Mouse (Mus musculus) thymus, adult 2 months (tissue): ENCODE data around the gene Osm. TPM values are rescaled to one million over a fixed set of nuclear protein-coding genes. Genes with fewer than 3 reads are reported as not detected.
A peak's percentile ranks its signal among the peaks of the same experiment; 100 is the strongest.

Source experiments
- DNase-seq: peaks from one replicate; pipeline ENCODE4 v3.0.0; 2021
- H3K27ac ChIP-seq: fragments of 200-500 bp; 2 replicates; pipeline ENCODE4 v1.5.1; 2012; ENCODE audit warnings: low read length, control low read depth; ENCODE audit not compliant: control insufficient read depth, insufficient read depth
- H3K27me3 ChIP-seq: fragments of 200-500 bp; 2 replicates; pipeline ENCODE4 v1.6.1; 2012; ENCODE audit warnings: mild to moderate bottlenecking, low read length, moderate library complexity, mixed read lengths; ENCODE audit not compliant: control insufficient read depth, insufficient read depth
- H3K36me3 ChIP-seq: fragments of 200-500 bp; 2 replicates; pipeline ENCODE4 v1.6.1; 2012; ENCODE audit warnings: mild to moderate bottlenecking, low read length, moderate library complexity; ENCODE audit not compliant: control insufficient read depth, insufficient read depth
- H3K4me1 ChIP-seq: fragments of 200-500 bp; replicated peaks from 2 replicates; pipeline ENCODE4 v1.6.1; 2012; ENCODE audit warnings: low read length; ENCODE audit not compliant: control insufficient read depth, insufficient read depth
- H3K4me3 ChIP-seq: fragments of 200-500 bp; 2 replicates; pipeline ENCODE4 v1.5.1; 2012; ENCODE audit warnings: mild to moderate bottlenecking, low read length, control low read depth, moderate library complexity; ENCODE audit not compliant: control insufficient read depth, insufficient read depth
- CTCF ChIP-seq: fragments of 200-500 bp; IDR thresholded peaks from 2 replicates; pipeline ENCODE4 v1.5.1; 2012; ENCODE audit warnings: mild to moderate bottlenecking, control low read depth, low read length, moderate library complexity, borderline replicate concordance; ENCODE audit not compliant: control insufficient read depth, poor library complexity, insufficient read depth; ENCODE audit errors: extremely low read depth
- POLR2A ChIP-seq: fragments of 200-500 bp; IDR thresholded peaks from 2 replicates; pipeline ENCODE4 v1.6.1; 2012; ENCODE audit warnings: mild to moderate bottlenecking, low read length, control low read depth, moderate library complexity; ENCODE audit not compliant: control insufficient read depth, poor library complexity, insufficient read depth; ENCODE audit errors: extremely low read depth
- WGBS: fragments of 180-500 bp; shearing (Covaris S2); methylation state at CpG from one replicate; pipeline ENCODE4 v1.1.7; 2018; 5-methylcytosine and 5-hydroxymethylcytosine counted together
- polyA plus RNA-seq: library from polyadenylated mRNA; depleted of rRNA; stranded (reverse); fragments of >200 nt; gene quantifications from 2 replicates; pipeline ENCODE4 v1.2.3, GENCODE M21; 2012

Gene Osm
- polyA plus RNA-seq, 1 experiment = 5.8 TPM

DNA sequence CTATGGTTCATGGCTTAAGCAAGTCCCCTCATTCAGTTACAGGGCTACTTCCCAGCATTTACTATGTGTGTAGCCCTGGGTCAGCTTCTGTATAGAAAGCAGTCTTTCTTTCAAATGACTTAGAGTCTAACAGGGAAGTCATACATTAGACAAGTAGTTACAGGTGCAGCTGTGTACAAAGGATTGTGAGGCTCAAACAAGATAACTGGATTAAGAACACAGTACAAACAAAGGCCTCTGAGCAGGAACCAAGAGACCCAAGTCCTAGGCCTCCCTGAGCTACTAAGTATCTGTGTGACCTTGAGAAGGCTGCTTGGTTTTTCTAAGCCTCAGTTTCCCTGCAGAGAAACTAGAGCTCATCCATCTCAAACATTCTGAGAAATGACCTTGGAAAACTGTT is 42.8 kb upstream of the Osm start:
- H3K27me3 ChIP-seq = no peaks in the 10 kb centered on the region
- peaks cover 2% of the 10 kb centered on the region; the same call in 1 of the 2 replicates for H3K4me1 ChIP-seq
- TF ChIP-seq POLR2A (no peak), CTCF (no peak)
- no peak for DNase-seq
- H3K36me3 ChIP-seq = no peaks in the 10 kb centered on the region
- H3K4me3 ChIP-seq = no peak overlapping the region
- no peak overlapping the region for H3K27ac ChIP-seq

DNA sequence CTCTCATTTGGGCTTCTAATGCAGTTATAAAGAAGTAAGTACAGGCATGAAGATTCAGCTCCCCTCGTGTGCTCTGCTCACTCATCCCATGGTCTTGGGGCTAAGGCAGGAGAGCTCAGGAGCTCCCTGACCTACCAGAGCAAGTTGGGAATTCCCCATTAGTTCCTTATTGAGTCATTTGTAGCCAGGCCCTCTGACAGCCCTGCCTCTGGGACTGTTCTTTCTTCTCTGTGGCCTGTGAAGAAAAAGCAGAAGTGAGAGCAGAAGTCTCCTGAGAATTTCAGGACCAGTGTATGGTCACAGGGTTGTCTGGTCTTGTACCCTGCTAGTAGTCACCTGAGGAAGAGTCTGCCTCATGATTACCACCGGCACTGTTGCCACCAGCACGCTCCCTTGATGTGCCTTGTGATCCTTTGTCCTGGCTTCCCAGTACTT is 40.6 kb upstream of the Osm start:
- Histone ChIP-seq H3K27ac (no peak overlapping the region), H3K36me3 (no peaks in the 10 kb centered on the region), H3K27me3 (no peaks in the 10 kb centered on the region), H3K4me3 (no peak overlapping the region), H3K4me1 (no peaks in the 10 kb centered on the region)
- TF ChIP-seq POLR2A (no peak), CTCF (no peak)
- DNase-seq = no peak
- 40% methylated on average over 3 of the region's 3 CpGs for WGBS

DNA sequence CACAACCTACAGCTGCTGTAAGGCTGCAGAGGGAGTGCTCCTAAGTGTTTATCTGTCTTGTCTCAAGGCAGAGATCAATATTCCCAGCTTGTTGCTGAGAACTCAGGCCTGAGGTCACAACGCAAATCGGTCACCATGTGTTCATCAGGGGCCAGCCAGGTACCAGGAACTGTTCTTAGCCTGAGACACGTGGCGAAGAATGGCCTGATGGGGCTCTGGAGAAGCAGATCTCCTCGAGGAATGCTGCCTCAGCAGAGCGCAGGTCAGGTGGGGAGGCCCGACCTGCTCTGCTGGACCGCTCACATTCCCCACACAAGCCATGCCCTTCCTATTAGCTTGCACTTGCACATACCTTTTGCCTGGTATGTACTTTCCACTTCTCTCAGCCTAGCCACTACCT is 39.6 kb upstream of the Osm start:
- H3K27ac ChIP-seq = no peak overlapping the region
- no peak for DNase-seq
- no peaks in the 10 kb centered on the region for H3K4me1 ChIP-seq
- H3K36me3 ChIP-seq = no peaks in the 10 kb centered on the region
- WGBS = 96% methylated on average over 8 of the region's 8 CpGs
- H3K4me3 ChIP-seq = no peak overlapping the region
- no peaks in the 10 kb centered on the region for H3K27me3 ChIP-seq
- TF ChIP-seq CTCF (no peak), POLR2A (no peak)

GRCm38 (mm10) chr11:4197691-4198090 is 38.5 kb upstream of the Osm start:
- TF ChIP-seq CTCF = no peak
- no peak for TF ChIP-seq POLR2A
- Histone ChIP-seq H3K27me3 (no peaks in the 10 kb centered on the region), H3K27ac (no peak overlapping the region), H3K36me3 (no peaks in the 10 kb centered on the region), H3K4me3 (no peak overlapping the region), H3K4me1 (peaks cover 5% of the 10 kb centered on the region)
- DNase-seq = no peak
- WGBS = 96% methylated on average over 1 of the region's 1 CpGs

GRCm38 (mm10) chr11:4201981-4202700 is 34.1 kb upstream of the Osm start:
- no peaks in the 10 kb centered on the region for H3K27me3 ChIP-seq
- H3K4me3 ChIP-seq = no peak overlapping the region
- no peak for DNase-seq
- TF ChIP-seq CTCF (no peak), POLR2A (no peak)
- H3K36me3 ChIP-seq = peaks cover 7% of the 10 kb centered on the region
- 87% methylated on average over 11 of the region's 11 CpGs for WGBS
- H3K4me1 ChIP-seq = peaks cover 30% of the 10 kb centered on the region
- peak overlapping the region; percentile 37 for H3K27ac ChIP-seq

DNA sequence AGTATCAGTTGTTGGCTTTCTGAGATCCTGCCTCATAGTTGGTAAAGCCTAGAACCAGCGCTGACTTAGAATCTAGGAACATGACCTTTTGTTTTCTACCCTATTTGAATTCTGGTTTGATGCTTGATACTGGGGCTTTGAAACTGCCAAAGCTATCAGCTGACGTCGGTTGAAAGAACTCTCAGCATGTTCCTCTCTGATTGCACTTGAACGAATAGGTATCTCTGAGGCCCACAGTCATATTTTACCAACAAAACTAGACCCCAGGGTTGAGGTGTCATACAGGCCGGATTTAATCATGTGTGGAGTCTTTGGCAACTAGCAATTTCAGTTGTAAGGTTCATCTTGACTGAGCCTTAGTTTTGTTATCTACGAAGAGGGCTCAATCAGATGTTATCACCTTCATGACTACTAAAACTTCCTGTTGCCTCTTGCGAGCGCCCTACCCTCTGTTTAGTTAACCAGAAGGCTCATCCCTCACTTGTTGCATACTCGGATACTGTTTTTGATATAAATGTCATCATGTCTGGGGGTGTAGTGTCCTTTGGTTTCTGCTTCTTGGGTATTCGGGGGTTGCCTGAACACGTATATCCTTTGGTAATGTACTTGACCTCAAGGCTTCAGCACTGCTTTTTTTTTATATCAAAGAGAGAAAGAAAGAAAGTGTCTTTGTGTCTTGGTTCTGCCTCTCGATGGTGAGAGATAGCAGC is 33.1 kb upstream of the Osm start:
- 41% methylated on average over 12 of the region's 12 CpGs for WGBS
- no peak for DNase-seq
- Histone ChIP-seq H3K36me3 (peaks cover 10% of the 10 kb centered on the region), H3K4me3 (no peak overlapping the region), H3K27me3 (no peaks in the 10 kb centered on the region), H3K4me1 (peaks cover 34% of the 10 kb centered on the region), H3K27ac (peak overlapping the region; percentile 92)
- TF ChIP-seq POLR2A = no peak
- TF ChIP-seq CTCF = no peak
